Mouse (Mus musculus): ENCODE results near the gene Supt5. TPM values are rescaled to one million over a fixed set of nuclear protein-coding genes. Genes with fewer than 3 reads are reported as not detected.
A peak's percentile ranks its signal among the peaks of the same experiment; 100 is the strongest.

Supt5 gene
- polyA plus RNA-seq, 1 experiment from 2014 or later = 107 TPM

- no peak overlapping the region for H3K27ac ChIP-seq
- WGBS = 93% methylated on average over 3 of the region's 3 CpGs
- peaks cover 37% of the 10 kb centered on the region for H3K4me1 ChIP-seq (replicated peaks)
- no peaks in the 10 kb centered on the region for H3K9me3 ChIP-seq
- DNase-seq (ENCODE audit: low spot score) = no peak
- no peak overlapping the region for H3K4me3 ChIP-seq
- peaks cover 59% of the 10 kb centered on the region for H3K36me3 ChIP-seq
- H3K27me3 ChIP-seq (ENCODE audit: insufficient read depth, poor library complexity, severe bottlenecking) = no peaks in the 10 kb centered on the region
Measured at GRCm38 (mm10) chr7:28355221-28355620, 16.7 kb upstream of the Supt5 start.

- DNase-seq (ENCODE audit: low spot score) = no peak
- Histone ChIP-seq H3K4me1 (replicated peaks) (peaks cover 43% of the 10 kb centered on the region), H3K9me3 (no peaks in the 10 kb centered on the region), H3K36me3 (peaks cover 53% of the 10 kb centered on the region), H3K4me3 (no peak overlapping the region), H3K27me3 (ENCODE audit: insufficient read depth, poor library complexity, severe bottlenecking) (no peaks in the 10 kb centered on the region), H3K27ac (no peak overlapping the region)
- 95% methylated on average over 3 of the region's 3 CpGs for WGBS
Measured at GRCm38 (mm10) chr7:28354596-28354995, 16.1 kb upstream of the Supt5 start.

GRCm38 (mm10) chr7:28354113-28354581 is 15.6 kb upstream of the Supt5 start:
- DNase-seq (ENCODE audit: low spot score) = no peak
- Histone ChIP-seq H3K27ac (no peak overlapping the region), H3K36me3 (peaks cover 48% of the 10 kb centered on the region), H3K9me3 (no peaks in the 10 kb centered on the region), H3K27me3 (ENCODE audit: insufficient read depth, poor library complexity, severe bottlenecking) (no peaks in the 10 kb centered on the region), H3K4me3 (peak overlapping the region; percentile 11; the same call in 1 of the 2 replicates), H3K4me1 (replicated peaks) (peaks cover 46% of the 10 kb centered on the region)
- WGBS = 87% methylated on average over 3 of the region's 3 CpGs

GRCm38 (mm10) chr7:28353267-28353666 is 14.7 kb upstream of the Supt5 start:
- DNase-seq (ENCODE audit: low spot score) = no peak
- H3K4me3 ChIP-seq = peak overlapping the region; percentile 11; the same call in 1 of the 2 replicates
- H3K9me3 ChIP-seq = no peaks in the 10 kb centered on the region
- H3K27me3 ChIP-seq (ENCODE audit: insufficient read depth, poor library complexity, severe bottlenecking) = no peaks in the 10 kb centered on the region
- peaks cover 44% of the 10 kb centered on the region for H3K4me1 ChIP-seq (replicated peaks)
- peaks cover 41% of the 10 kb centered on the region for H3K36me3 ChIP-seq
- H3K27ac ChIP-seq = no peak overlapping the region
- WGBS = 93% methylated on average over 2 of the region's 2 CpGs

- no peaks in the 10 kb centered on the region for H3K27me3 ChIP-seq (ENCODE audit: insufficient read depth, poor library complexity, severe bottlenecking)
- no peak for DNase-seq (ENCODE audit: low spot score)
- WGBS = 53% methylated on average over 4 of the region's 4 CpGs
- no peaks in the 10 kb centered on the region for H3K9me3 ChIP-seq
- H3K4me3 ChIP-seq = peak overlapping the region; percentile 94
- H3K4me1 ChIP-seq (replicated peaks) = peaks cover 30% of the 10 kb centered on the region
- peak overlapping the region; percentile 94 for H3K27ac ChIP-seq
- H3K36me3 ChIP-seq = peaks cover 41% of the 10 kb centered on the region
Measured at GRCm38 (mm10) chr7:28351676-28352191, 13.2 kb upstream of the Supt5 start.

- WGBS = under 1% methylated on average over 50 of the region's 50 CpGs
Measured at GRCm38 (mm10) chr7:28350155-28350883, 11.8 kb upstream of the Supt5 start, which contains the start of gene Rps16. Gene Rps16, plus strand, starts transcription at chr7:28350652.

GRCm38 (mm10) chr7:28348601-28349000 is 10.1 kb upstream of the Supt5 start:
- 87% methylated on average over 7 of the region's 7 CpGs for WGBS

More at GRCm38 (mm10) chr7:28350155-28350883, 11.8 kb upstream of the Supt5 start, which contains the start of gene Rps16:
- H3K27me3 ChIP-seq (ENCODE audit: insufficient read depth, poor library complexity, severe bottlenecking) = no peaks in the 10 kb centered on the region
- H3K9me3 ChIP-seq = no peaks in the 10 kb centered on the region
- H3K36me3 ChIP-seq = peaks cover 38% of the 10 kb centered on the region
- peaks cover 26% of the 10 kb centered on the region for H3K4me1 ChIP-seq (replicated peaks)
- peak; percentile 99 for DNase-seq (ENCODE audit: low spot score)
- peak within 1 kb of the TSS; percentile 94 for H3K27ac ChIP-seq
- H3K4me3 ChIP-seq = peak within 1 kb of the TSS; percentile 94

GRCm38 (mm10) chr7:28347746-28348145 is 9.2 kb upstream of the Supt5 start:
- peaks cover 26% of the 10 kb centered on the region for H3K4me1 ChIP-seq (replicated peaks)
- no peak for DNase-seq (ENCODE audit: low spot score)
- H3K36me3 ChIP-seq = peaks cover 13% of the 10 kb centered on the region
- H3K27ac ChIP-seq = no peak overlapping the region
- no peaks in the 10 kb centered on the region for H3K9me3 ChIP-seq
- H3K27me3 ChIP-seq (ENCODE audit: insufficient read depth, poor library complexity, severe bottlenecking) = no peaks in the 10 kb centered on the region
- H3K4me3 ChIP-seq = no peak overlapping the region
- 82% methylated on average over 3 of the region's 3 CpGs for WGBS

More at GRCm38 (mm10) chr7:28348601-28349000, 10.1 kb upstream of the Supt5 start:
- Histone ChIP-seq H3K4me3 (no peak overlapping the region), H3K4me1 (replicated peaks) (peaks cover 26% of the 10 kb centered on the region), H3K36me3 (peaks cover 21% of the 10 kb centered on the region), H3K9me3 (no peaks in the 10 kb centered on the region), H3K27me3 (ENCODE audit: insufficient read depth, poor library complexity, severe bottlenecking) (no peaks in the 10 kb centered on the region), H3K27ac (0 out of 2 replicates have a peak overlapping the region, but pooled peaks have one; percentile 30)
- no peak for DNase-seq (ENCODE audit: low spot score)

GRCm38 (mm10) chr7:28344637-28345036 is 6.1 kb upstream of the Supt5 start:
- no peaks in the 10 kb centered on the region for H3K36me3 ChIP-seq
- H3K27ac ChIP-seq = no peak overlapping the region
- no peaks in the 10 kb centered on the region for H3K27me3 ChIP-seq (ENCODE audit: insufficient read depth, poor library complexity, severe bottlenecking)
- no peaks in the 10 kb centered on the region for H3K9me3 ChIP-seq
- H3K4me3 ChIP-seq = no peak overlapping the region
- WGBS = 6% methylated on average over 4 of the region's 4 CpGs
- peaks cover 15% of the 10 kb centered on the region for H3K4me1 ChIP-seq (replicated peaks)
- peak; percentile 85 for DNase-seq (ENCODE audit: low spot score)

- DNase-seq (ENCODE audit: low spot score) = no peak
- WGBS = 52% methylated on average over 7 of the region's 7 CpGs
- no peak overlapping the region for H3K27ac ChIP-seq
- H3K9me3 ChIP-seq = no peaks in the 10 kb centered on the region
- peaks cover 21% of the 10 kb centered on the region for H3K4me1 ChIP-seq (replicated peaks)
- no peak overlapping the region for H3K4me3 ChIP-seq
- no peaks in the 10 kb centered on the region for H3K27me3 ChIP-seq (ENCODE audit: insufficient read depth, poor library complexity, severe bottlenecking)
- peaks cover 7% of the 10 kb centered on the region; the same call in 1 of the 2 replicates for H3K36me3 ChIP-seq
Measured at GRCm38 (mm10) chr7:28341381-28341780, 2.8 kb upstream of the Supt5 start.

GRCm38 (mm10) chr7:28339213-28339917 is 819 bp upstream of the Supt5 start:
- WGBS = 79% methylated on average over 19 of the region's 19 CpGs
- DNase-seq (ENCODE audit: low spot score) = peak; percentile 41

GRCm38 (mm10) chr7:28335471-28335870 is 3.1 kb downstream of the Supt5 start:
- DNase-seq (ENCODE audit: low spot score) = no peak
- peaks cover 61% of the 10 kb centered on the region for H3K36me3 ChIP-seq
- 90% methylated on average over 2 of the region's 2 CpGs for WGBS

More at GRCm38 (mm10) chr7:28339213-28339917, 819 bp upstream of the Supt5 start:
- H3K4me3 ChIP-seq = peak overlapping the region; percentile 97
- H3K27me3 ChIP-seq (ENCODE audit: insufficient read depth, poor library complexity, severe bottlenecking) = no peaks in the 10 kb centered on the region
- H3K27ac ChIP-seq = peak overlapping the region; percentile 95
- no peaks in the 10 kb centered on the region for H3K9me3 ChIP-seq
- peaks cover 27% of the 10 kb centered on the region for H3K36me3 ChIP-seq
- H3K4me1 ChIP-seq (replicated peaks) = peaks cover 21% of the 10 kb centered on the region

More at GRCm38 (mm10) chr7:28335471-28335870, 3.1 kb downstream of the Supt5 start:
- no peaks in the 10 kb centered on the region for H3K9me3 ChIP-seq
- H3K27ac ChIP-seq = no peak overlapping the region
- peaks cover 11% of the 10 kb centered on the region for H3K4me1 ChIP-seq (replicated peaks)
- no peak overlapping the region for H3K4me3 ChIP-seq
- H3K27me3 ChIP-seq (ENCODE audit: insufficient read depth, poor library complexity, severe bottlenecking) = no peaks in the 10 kb centered on the region

Measured in hindbrain, embryonic 10.5 days (tissue).